Comparison of ENCODE assay signal across 8 mouse cellular contexts in genomic region chr17:64332770-64333096, GRCm38 (mm10). TPM values are rescaled to one million over a fixed set of nuclear protein-coding genes. Genes with fewer than 3 reads are reported as not detected.
DNase-seq lines count a peak whose midpoint lies in the region; ATAC-seq and TF ChIP-seq lines count a peak whose summit lies in the region.

No protein-coding gene starts in this region.

- no peaks in the 10 kb centered on the region for H3K36me3 ChIP-seq in lung, postnatal 0 days (ENCODE audit: insufficient read depth, low read length)
- H3K36me3 ChIP-seq in hindbrain, postnatal 0 days (ENCODE audit: insufficient read depth, low read length), result no peaks in the 10 kb centered on the region
- no peaks in the 10 kb centered on the region; the same call in 1 of the 2 replicates for H3K36me3 ChIP-seq in midbrain, embryonic 16.5 days (ENCODE audit: control insufficient read depth, insufficient read depth, low read length)

- peak overlapping the region; percentile 77 for H3K27ac ChIP-seq in lung, postnatal 0 days (ENCODE audit: low read length)
- H3K27ac ChIP-seq in hindbrain, postnatal 0 days, result peak overlapping the region; percentile 83
- peak overlapping the region; percentile 90 for H3K27ac ChIP-seq in midbrain, embryonic 16.5 days (ENCODE audit: low read length)

- TF ChIP-seq EP300 in lung, postnatal 0 days (IDR thresholded peaks at IDR 0.05), result no peak

- no peaks in the 10 kb centered on the region for H3K27me3 ChIP-seq in lung, postnatal 0 days (replicated peaks; ENCODE audit: insufficient read depth, low read length)
- no peaks in the 10 kb centered on the region for H3K27me3 ChIP-seq in hindbrain, postnatal 0 days (ENCODE audit: insufficient read depth, low read length)
- H3K27me3 ChIP-seq in midbrain, embryonic 16.5 days (ENCODE audit: control insufficient read depth, insufficient read depth, low read depth, low read length), result no peaks in the 10 kb centered on the region

- no peak for DNase-seq in lung, postnatal 0 days (ENCODE audit: low spot score)
- no peak for DNase-seq in lung, postnatal 14 days
- peak; percentile 34 for DNase-seq in hindbrain, postnatal 0 days (ENCODE audit: low spot score)
- no peak for DNase-seq in spleen, postnatal 4 days (ENCODE audit: low spot score in 2 of 2)
- no peak for DNase-seq in spleen, adult 12 weeks (ENCODE audit: low spot score)
- DNase-seq in layer of hippocampus, adult 9-10 months (ENCODE audit: low spot score), result no peak

- H3K4me2 ChIP-seq in lung, postnatal 0 days (replicated peaks; ENCODE audit: low read depth, low read length), result peak overlapping the region; percentile 78
- peak overlapping the region; percentile 73 for H3K4me2 ChIP-seq in hindbrain, postnatal 0 days (ENCODE audit: low read depth, low read length)
- peak overlapping the region; percentile 74 for H3K4me2 ChIP-seq in midbrain, embryonic 16.5 days (ENCODE audit: low read length)

- no peak for TF ChIP-seq CTCF in lung, postnatal 0 days (IDR thresholded peaks at IDR 0.05)
- no peak for TF ChIP-seq CTCF in hindbrain, postnatal 0 days (IDR thresholded peaks at IDR 0.05; ENCODE audit: low read depth)

- 13% methylated on average over 5 of the region's 5 CpGs for WGBS in lung, postnatal 0 days
- WGBS in hindbrain, postnatal 0 days, result 23% methylated on average over 5 of the region's 5 CpGs
- WGBS in midbrain, embryonic 16.5 days, result 17% methylated on average over 5 of the region's 5 CpGs

- peak overlapping the region; percentile 58 for H3K9ac ChIP-seq in lung, postnatal 0 days (replicated peaks; ENCODE audit: low read depth)
- peak overlapping the region; percentile 77 for H3K9ac ChIP-seq in hindbrain, postnatal 0 days (replicated peaks; ENCODE audit: low read length)
- peak overlapping the region; percentile 69 for H3K9ac ChIP-seq in midbrain, embryonic 16.5 days (ENCODE audit: low read depth, low read length)

- no peaks in the 10 kb centered on the region for H3K9me3 ChIP-seq in lung, postnatal 0 days (ENCODE audit: low read length)
- H3K9me3 ChIP-seq in hindbrain, postnatal 0 days (ENCODE audit: low read length), result no peaks in the 10 kb centered on the region
- H3K9me3 ChIP-seq in midbrain, embryonic 16.5 days (replicated peaks; ENCODE audit: control insufficient read depth, low read length, poor library complexity, severe bottlenecking), result no peaks in the 10 kb centered on the region

- H3K4me3 ChIP-seq in lung, postnatal 0 days (ENCODE audit: low read depth, low read length), result peak overlapping the region; percentile 51
- peak overlapping the region; percentile 100 for H3K4me3 ChIP-seq in hindbrain, postnatal 0 days (ENCODE audit: low read length)
- peak overlapping the region; percentile 99 for H3K4me3 ChIP-seq in midbrain, embryonic 16.5 days (ENCODE audit: low read depth, low read length)

- H3K4me1 ChIP-seq in lung, postnatal 0 days (ENCODE audit: insufficient read depth, low read depth, low read length), result peaks cover 3% of the 10 kb centered on the region; the same call in 1 of the 2 replicates
- no peaks in the 10 kb centered on the region for H3K4me1 ChIP-seq in hindbrain, postnatal 0 days (ENCODE audit: insufficient read depth, low read length)
- H3K4me1 ChIP-seq in midbrain, embryonic 16.5 days (ENCODE audit: control insufficient read depth, insufficient read depth, low read length), result peaks cover 18% of the 10 kb centered on the region

- ATAC-seq in lung, postnatal 0 days, result no peak
- ATAC-seq in common myeloid progenitor, adult 5-6 weeks (replicated peaks; ENCODE audit: low read depth, poor library complexity, severe bottlenecking), result peak; percentile 19
- ATAC-seq in hindbrain, postnatal 0 days, result no peak
- no peak for ATAC-seq in midbrain, embryonic 16.5 days

RNA-seq across cellular contexts. Expression of gene Pja2, which starts 1.0 kb away (rescaled TPM):
- 57.2 and 60.7 TPM in 2 replicates for polyA plus RNA-seq in lung, postnatal 0 days (2015; fragmentation: Nextera tagmentation; extraction: Ambion mirVana)
- total RNA-seq in common myeloid progenitor, adult 5-6 weeks (2017), result 29.7 and 34.4 TPM in 2 replicates
- total RNA-seq in hindbrain, postnatal 0 days (2014; rRNA removed), result 160 and 163 TPM in 2 replicates
- 196 and 204 TPM in 2 replicates for polyA plus RNA-seq in hindbrain, postnatal 0 days (2015; fragmentation: Nextera tagmentation; extraction: Ambion mirVana)
- polyA plus RNA-seq in midbrain, embryonic 16.5 days (2015; fragmentation: Nextera tagmentation; extraction: Ambion mirVana), result 209 and 219 TPM in 2 replicates
